Mouse (Mus musculus) cerebellum, adult 2 months (tissue): ENCODE data around the gene Fgfr2.

Experiments
- CTCF ChIP-seq: fragments of 200-500 bp; IDR thresholded peaks from 2 replicates; pipeline ENCODE4 v1.5.1; 2011; ENCODE audit warnings: low read depth, mild to moderate bottlenecking, control low read depth, low read length, moderate library complexity, borderline replicate concordance; ENCODE audit not compliant: insufficient read depth
- POLR2A ChIP-seq: fragments of 200-500 bp; IDR thresholded peaks from 2 replicates; pipeline ENCODE4 v1.6.1; 2011; ENCODE audit warnings: low read length, control low read depth, borderline replicate concordance; ENCODE audit not compliant: insufficient read depth

- TF ChIP-seq CTCF (no peak), POLR2A (no peak)
Observed at GRCm38 (mm10) chr7:132123211-132123610, 999.9 kb downstream of the Fgfr2 start.
